Mouse (Mus musculus) frontal cortex, postnatal 14 days (tissue): ENCODE data around the gene Chdh.

Source experiments
- DNase-seq, 2 experiments: peaks; one replicate each; pipeline ENCODE4 v3.0.0; 2022; ENCODE audit warnings: low spot score in 2 of 2

Gene Chdh

DNA sequence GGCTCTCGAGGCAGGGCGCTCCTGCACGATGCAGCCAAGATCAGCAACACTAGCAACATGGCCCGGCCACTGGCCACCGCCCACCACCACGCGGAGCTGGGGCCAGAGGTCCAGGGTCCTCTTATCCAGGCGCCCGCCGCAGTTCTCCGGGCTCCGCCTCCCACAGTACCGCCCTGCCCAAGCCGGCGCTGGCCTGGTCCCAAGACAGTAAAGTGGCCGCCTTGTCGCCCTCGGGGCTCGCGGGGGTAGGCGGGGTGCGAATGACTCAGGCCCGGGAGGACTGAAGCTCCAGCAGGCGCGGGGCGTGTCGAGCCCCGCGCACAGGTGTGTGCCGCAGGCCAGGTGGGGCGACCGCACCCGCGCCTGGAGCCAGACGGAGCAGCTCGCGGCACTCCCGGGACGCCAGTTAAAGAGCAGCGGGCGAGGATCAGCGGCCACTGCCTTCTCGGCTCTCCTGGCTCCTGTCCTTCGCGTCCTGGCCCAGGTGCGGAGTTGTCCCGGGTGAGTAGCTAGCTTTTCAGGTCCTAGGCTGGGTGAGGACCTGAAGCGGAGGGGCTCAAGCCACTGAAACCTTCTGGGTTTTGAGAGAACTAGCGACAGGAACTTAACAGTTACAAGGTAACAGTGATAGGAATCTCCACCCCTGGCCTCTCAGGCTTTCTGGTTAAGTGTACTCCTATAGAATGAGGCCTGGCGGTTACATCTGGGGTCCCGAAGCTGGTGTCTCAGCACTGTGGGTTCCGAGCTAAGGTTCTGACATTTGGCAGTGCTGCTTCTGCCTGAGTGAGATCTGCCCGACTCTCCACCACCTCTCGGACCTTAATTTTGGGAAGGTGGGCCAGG, at the start of gene Chdh, which contains the start of gene Il17rb:
Gene Chdh (plus strand): TSS at position 291 of the 843 bp plus-strand sequence.
Gene Il17rb (minus strand): TSS at position 164 of the 843 bp plus-strand sequence.
- DNase-seq, result no peak

DNA sequence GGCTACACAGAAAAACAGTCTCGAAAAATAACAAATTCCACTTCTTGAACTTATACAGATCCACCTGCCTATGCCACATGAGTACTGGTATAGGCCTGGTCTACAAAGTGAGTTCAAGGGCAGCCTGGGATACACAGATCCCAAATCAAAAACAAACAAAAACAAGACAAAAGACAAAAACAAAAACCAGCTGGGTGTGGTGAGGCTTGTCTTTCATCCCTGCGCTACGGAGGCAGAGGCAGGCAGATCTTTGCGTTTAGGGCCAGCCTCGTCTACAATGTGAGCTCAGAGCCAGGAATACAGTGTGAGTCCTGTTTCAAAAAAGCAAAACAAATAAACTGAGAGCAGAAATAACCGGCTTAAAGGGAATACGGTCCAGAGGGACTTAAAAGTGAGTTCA, 41.2 kb upstream of the Chdh start:
- no peak for DNase-seq

DNA sequence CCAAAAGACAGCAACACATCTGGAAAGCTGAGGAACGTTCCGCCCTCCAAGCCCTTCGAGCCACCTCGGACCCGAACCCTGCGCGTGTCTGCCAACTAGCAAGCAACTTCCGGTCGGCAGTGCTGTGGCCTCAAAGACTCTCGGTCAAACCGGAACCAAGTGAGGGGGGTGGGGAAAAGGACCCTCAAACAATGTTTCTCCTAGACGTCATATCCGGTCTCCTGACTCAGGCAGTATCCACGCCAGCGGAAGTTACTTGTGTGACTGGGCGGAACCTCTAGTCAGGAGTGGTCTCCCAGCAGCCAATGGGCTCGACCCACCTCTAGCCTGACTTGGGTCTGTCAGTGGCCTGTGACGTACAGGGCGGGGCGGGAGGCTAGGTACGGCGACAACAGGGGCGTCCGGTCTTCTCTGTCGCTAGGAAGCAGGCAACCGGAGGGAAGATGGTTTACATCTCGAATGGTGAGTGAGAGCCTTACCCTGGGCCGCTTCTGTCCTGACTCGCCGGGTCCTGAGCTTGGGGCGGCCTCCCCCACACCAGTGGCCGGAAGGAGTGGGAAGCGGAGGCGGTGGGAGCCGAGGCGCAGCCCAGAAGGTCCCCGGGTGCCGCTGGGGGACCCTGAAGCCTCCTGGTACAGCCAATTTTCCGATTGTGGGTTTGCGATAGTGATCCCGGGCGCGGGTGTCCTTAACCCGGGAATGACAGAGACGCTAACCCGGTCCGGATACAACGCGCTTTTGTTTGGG, 40.6 kb upstream of the Chdh start, which contains the start of gene Selenok:
Gene Selenok (plus strand): TSS at position 234 of the 747 bp plus-strand sequence.
- peak; percentile 93 to 97 for DNase-seq

DNA sequence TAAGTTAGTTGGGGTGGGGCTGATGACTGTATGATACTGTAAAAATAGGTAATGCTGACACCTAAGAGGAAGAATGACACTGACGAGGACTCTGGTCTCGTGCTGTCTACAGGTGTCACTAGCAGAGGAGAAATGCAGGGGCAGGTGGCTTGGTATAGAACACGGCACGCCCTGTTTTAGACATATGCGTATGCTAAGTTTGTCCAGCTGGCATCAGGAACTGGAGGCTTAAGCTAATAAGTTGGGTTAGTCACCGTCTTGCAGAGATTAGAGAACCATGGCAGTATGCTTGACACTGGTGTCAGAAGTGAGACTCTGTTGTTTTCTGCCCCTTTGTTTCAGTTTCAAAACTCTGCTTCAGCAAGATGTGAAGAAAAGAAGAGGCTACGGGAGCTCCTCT, 37.4 kb upstream of the Chdh start:
- no peak for DNase-seq

DNA sequence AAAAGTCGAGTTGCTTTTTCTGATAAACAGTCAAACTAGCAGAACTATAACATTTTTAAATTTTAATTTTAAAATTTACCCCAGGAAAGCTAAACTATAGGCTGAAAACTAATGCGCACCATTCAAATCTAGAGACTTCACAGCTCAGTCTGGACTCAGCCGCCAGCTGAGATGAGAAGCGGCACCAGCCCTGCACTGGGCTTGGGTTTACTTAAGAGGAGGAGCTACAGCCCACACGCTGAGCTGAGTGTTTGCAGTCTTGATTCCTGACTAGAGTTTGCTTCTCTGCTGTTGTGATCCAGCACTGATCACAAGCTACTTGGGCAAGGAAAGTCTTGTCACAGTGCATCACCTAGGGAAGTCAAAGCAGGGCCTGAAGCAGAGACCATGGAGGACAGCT, 36.8 kb upstream of the Chdh start:
- no peak for DNase-seq

DNA sequence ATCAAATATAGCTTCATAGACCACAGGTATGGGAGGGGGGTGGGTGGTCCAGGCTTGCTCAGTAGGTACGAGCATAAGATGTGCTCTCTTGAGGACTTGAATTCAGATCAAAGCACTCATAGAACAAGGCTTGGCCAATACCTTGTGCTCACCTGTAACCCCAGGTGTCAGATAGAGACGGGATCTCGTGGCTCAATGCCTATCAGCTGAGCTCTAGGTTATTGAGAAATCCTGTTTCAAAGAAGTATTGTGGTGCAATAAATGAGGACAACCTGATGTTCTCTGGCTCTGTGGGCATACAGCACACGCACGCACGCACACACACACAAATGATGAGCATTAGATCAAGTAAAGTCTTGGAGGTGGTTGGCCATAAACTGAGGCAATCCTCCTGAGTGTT, 31.9 kb upstream of the Chdh start:
- no peak for DNase-seq

DNA sequence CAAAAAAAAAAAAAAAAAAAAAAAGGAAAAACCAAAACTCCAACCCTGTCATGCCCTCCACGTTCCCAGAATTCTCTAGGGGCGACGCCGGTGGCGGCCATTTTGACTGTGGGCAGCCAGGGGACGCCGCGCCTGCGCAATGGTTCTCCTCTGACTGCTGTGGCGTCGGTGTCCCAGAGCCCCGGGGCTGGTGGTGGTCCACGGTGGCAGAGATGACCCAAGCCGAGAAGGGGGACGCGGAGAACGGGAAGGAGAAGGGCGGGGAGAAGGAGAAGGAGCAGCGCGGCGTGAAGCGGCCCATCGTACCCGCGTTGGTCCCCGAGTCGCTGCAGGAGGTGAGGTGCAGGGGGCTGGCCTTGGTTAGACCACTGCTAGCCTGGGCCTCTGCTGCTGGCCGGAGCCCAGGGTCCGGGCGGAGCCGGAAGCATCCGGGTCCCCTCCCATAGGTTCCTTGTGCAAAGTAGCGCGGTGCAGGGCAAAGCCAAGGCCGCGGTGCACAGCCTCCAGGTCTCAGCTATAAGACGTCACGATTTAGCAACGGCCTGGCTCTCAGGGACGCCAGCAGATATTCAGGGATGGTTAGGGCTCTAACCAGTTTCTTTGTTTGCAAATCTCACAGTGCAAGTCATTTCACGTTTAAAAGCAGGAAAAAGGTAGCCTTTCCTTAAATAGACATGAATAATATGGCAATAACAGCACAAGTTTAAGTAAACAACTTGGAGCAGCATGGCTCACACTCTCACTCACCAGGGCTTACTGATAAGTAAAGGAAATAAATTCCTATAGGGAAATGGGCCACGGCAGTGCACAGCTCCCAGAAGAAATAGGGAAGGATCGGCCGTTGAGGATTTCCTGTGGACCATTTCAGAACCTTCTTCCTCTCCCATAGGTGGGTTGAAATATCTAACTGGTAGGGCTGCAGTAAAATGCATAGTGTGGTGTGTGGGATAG, 30.3 kb upstream of the Chdh start, which contains the start of gene Actr8:
Gene Actr8 (plus strand): TSS at position 84 of the 951 bp plus-strand sequence.
- peak; percentile 86 to 91 for DNase-seq

DNA sequence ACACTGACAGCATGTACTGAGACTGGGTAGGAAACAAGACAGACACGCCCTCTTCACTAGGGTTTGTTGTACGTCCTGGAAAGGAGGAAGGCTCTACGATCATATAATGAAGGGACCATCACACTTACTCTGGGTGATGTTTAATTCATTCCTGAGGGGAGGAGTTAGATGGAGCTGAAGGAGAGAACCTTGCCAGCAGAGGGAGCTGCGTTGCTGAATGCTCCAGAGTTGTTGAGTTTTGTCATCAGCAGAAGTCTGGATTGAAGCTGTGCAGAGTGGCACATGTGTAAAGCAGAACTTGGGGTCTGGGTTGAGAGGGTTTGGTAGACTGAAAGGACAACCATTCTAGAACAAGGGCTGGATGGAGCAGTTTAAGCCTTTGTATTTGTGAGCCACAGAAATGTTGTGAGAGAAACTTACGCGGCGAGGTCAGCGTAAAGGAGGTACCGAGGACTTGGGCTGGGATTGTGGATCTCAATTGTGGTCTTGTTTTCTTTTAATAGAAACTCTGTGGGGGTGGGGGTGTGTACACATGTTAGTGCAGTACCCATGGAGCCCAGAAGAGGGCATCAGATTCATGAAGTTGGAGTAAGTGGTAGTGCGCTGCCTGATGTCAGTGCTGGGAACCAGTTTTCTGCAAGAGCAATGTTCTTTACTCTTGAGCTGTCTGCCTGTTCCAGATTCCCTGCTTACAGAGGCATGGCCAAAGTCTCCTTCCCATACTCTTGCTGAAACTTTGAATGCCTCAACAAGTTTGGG, 28.2 kb upstream of the Chdh start:
- no peak for DNase-seq

DNA sequence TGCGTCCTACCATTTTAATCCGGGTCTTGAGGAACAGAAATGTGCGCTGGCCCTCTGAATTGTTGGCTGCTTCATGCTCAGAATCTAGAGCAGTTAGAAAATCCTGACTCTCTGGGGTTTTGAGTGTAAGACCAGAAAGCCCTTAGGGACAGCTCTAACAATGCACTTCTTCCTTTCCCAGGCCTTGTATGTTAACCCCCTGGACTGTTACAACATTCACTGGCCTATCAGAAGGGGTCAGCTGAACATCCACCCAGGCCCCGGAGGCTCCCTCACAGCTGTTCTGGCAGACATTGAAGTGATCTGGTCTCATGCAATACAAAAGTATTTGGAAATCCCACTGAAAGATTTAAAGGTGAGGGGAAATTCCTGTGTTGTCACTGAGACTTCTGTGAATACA, 22.7 kb upstream of the Chdh start:
- no peak for DNase-seq

DNA sequence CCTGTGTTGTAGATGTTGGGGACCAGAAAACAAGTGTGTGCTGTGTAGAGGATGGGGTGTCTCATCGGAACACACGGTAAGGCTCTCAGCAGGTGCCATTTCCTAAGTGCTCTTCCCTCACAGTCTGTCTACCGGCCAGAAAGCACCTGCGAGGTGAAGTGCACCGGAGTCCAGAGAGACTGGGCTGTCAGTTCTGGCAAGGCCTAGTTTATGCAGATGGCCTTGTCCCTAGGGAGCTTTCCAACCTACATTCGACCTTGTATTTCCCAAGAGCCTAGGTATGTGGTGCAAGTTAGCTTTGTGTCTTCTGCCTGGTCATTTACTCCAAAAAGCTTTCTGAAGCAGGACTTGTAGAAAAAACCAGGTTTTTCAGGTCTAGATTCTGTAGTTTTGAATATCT, 21.5 kb upstream of the Chdh start:
- no peak for DNase-seq

DNA sequence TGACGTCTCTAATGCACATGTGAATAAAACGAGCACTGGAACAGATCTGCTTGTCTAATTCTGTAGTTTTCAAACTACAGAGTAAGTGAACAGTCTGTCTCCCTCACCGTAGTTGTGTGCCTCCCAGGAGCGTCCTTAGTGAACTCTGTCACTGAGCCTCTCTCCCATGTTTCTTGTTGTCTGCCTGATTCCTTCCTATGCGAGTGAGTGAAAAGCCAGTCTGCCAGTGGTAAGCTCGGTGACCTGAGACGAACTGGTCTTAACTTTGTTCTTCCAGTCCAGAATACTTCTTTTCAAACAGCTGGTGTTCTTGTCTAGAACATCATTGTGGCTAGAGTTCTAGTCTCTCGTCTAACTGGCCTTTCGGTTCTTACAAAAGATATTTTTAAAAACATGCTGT, 21.1 kb upstream of the Chdh start:
- no peak for DNase-seq

DNA sequence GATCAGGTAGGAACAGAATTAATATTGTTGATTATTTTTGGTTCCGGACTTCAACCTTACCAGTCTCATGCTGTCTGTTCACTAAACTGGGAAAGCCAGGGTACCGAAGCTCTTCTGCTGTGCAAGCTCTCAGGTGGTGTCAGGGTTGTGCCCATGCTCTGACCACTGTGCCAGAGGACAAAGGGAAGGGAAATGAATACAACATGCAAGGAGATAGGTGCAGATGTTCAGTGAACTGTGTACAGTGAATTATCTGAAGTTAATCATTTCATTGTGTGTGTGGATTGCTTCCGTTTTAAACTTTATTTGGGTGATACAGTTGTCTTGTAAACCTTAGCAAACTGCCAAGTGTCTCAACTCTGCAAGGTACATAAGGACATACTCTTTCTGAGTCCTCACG, 20.5 kb upstream of the Chdh start:
- DNase-seq, result no peak

DNA sequence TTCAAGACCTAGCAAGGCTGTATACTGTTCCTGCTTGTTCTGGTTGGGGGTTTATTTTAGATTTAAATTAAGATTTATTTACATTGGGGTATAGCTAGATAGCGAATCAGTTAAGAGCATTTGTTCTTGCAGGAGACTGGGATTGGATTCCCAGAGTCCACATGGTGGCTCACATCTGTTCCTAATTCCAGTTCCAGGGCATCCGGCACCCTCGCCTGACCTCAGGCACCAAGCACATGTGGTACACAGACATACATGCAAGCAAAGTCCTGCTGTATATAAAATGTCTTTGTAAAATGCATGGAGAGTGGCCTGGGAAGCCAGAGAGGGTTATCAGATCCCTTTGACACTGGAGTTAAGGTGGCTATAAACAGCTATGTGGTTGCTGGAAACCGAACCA, 13.8 kb upstream of the Chdh start:
- no peak for DNase-seq

DNA sequence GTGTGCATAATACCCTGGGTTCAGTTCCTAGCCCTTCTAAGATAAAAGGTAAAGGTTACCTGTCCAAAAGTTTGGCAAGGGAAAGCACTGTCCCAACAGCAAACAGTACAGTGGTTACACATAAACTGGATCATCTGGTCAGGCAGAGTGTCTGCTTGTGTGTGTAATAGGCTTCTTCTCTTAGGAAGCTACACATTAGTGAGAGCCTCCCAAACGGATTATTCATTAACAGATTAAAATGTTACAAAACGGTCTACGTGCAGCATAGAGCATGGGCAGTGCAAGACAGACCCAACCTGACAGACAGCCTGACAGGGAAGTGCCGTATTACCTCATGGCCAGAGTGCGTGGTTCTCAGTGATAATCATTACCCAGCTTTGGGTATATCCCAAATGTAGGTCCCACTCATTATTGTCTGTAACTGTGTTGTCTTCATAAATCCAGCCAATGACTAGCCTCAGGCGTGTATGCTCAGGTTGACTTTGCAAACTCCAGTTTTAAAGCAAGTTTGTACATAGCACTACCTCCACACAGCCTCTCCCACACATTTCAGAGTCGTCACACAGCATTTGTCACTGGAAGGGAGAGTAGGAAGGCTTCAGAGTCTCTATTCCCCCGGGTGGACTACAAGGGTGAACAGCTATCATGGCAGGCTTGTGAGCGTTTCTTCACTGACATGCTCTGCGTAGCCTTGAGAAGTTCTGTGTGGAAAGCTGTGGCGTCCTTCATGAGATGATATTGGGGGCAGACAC, 12.6 kb upstream of the Chdh start:
- no peak for DNase-seq

DNA sequence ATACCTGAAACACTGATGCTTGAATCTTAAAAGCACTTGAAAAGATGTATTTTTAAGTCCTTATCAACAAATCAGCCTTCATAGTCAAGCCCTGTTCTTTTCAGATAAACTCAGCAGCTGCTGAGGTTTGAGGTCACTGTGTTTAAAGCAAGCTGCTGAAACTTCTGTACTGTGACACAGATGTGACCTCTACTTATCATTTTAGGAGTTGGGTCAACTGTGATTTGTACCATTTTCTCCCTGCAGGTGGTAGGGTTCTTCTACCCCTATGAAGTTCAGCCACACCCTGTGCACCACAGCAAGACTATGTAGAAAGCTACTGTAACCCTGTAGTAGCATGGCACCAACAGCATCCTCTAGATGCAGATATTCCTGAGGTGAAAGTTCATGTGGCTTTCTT, 11.5 kb upstream of the Chdh start:
- no peak for DNase-seq

DNA sequence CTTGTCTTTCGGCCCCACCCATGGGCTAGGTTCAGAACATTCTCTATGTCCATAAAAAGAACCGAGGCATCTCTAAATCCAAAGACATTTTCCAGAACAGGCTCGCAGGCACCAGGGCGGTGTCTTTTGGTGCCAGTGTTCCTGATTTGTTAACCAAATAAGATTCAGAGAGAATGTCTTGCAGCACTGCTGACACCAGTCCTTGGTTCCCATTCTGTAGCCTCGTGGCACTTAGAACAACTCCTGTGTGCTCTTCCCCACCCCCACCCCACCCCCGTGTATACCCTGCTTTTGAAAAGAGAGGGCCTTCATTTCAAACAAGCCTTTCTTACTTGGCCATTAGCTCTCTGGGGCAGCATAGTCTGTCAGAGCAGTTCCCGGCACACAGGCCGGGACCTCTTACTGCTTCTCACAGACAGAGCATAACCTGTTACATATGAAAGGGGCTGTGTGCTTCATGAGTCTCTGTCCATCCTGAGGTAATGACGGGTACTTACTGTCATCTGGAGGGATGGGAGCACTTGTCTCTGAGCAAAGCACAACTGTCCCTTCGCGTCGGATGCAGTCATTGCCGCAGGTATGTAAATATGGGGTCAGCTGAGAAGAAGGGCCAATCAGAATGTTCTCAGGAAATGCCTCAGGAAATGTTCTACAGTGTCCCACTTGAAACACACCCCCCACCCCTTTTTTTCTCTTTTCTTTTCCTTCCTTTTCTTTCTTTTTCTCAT, 9.9 kb upstream of the Chdh start:
- no peak for DNase-seq

DNA sequence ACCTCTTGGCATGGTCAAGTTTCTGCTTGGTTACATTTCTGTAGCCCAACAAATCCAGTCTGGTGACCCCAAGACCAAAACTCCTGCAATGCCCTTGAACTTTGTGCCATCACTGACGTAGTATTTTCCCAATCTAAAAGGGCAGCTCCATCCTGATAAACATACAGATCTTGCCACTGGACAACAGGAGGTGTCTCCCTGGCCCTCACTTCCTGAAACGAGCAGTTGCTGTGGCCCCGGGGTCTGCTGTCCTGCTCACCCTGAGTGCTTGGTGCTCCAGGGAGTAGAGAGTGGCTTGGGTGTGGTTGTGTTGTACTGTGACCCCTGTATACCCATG, 9.4 kb upstream of the Chdh start:
- no peak for DNase-seq

DNA sequence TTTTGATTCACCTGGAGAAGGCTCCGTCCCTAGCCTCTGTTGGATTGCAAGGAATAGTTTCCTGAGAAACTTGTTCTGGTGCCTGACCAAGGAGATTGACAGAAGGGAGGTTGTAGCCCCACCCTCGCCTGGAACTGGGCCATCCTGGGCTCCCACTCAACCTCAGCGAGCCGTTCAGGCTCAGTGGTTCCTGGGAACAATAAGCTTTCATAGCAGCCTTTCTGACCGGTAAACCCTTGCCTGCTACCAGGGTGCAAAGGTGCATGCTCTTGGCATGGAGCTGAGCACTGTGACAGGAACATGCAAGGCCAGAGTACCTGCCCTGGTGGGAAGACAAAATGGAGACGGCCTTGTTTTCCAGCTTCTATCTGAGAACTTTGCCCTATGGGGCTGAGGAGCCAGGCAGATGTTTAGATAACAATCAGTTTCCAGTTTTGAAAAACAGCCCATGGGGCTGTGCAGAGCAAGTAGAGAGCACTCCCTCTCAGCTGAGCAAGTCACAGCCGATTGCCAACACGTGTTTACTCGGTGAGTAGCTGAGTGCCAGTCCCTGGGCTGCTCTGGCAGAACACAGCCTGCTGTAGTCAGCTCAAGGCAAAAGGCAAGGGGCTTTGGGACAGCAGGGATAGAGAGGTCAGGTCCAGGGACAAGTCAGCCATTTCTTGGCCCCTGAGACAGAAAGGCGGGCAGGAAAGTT, 1.2 kb downstream of the Chdh start:
- peak in 1 of 2 experiments; percentile 31 for DNase-seq
